Mouse (Mus musculus): Measurements from ENCODE around the gene Psors1c2. TPM values are rescaled to one million over a fixed set of nuclear protein-coding genes. Genes with fewer than 3 reads are reported as not detected.

Psors1c2 gene
- polyA plus RNA-seq (2011; ENCODE audit: insufficient read length, low read depth, missing spikeins) = 0.63 TPM in 1 of 2 replicates, not detected in the other

- no peak for TF ChIP-seq CTCF (IDR thresholded peaks at IDR 0.05; ENCODE audit: borderline replicate concordance, insufficient read depth, low read length)
- no peak for TF ChIP-seq POLR2A (IDR thresholded peaks at IDR 0.05; ENCODE audit: low read depth, low read length)
- H3K4me3 ChIP-seq (ENCODE audit: insufficient read depth, low read length) = no peak within 1 kb of the TSS
- no peak within 1 kb of the TSS for H3K27ac ChIP-seq (ENCODE audit: insufficient read depth, low read length)
- no peaks in the 10 kb centered on the region for H3K4me1 ChIP-seq (ENCODE audit: control insufficient read depth, insufficient read depth, low read length)
Observed at GRCm38 (mm10) chr17:35532901-35533300, at the start of gene Psors1c2. Gene Psors1c2 (plus strand): TSS chr17:35533201.

- no peak overlapping the region for H3K27ac ChIP-seq (ENCODE audit: insufficient read depth, low read length)
- no peaks in the 10 kb centered on the region for H3K4me1 ChIP-seq (ENCODE audit: control insufficient read depth, insufficient read depth, low read length)
- peak; percentile 77 for TF ChIP-seq CTCF (IDR thresholded peaks at IDR 0.05; ENCODE audit: borderline replicate concordance, insufficient read depth, low read length)
- TF ChIP-seq POLR2A (IDR thresholded peaks at IDR 0.05; ENCODE audit: low read depth, low read length) = no peak
- no peak overlapping the region for H3K4me3 ChIP-seq (ENCODE audit: insufficient read depth, low read length)
Observed at GRCm38 (mm10) chr17:35484066-35484465, 48.9 kb upstream of the Psors1c2 start.

DNA sequence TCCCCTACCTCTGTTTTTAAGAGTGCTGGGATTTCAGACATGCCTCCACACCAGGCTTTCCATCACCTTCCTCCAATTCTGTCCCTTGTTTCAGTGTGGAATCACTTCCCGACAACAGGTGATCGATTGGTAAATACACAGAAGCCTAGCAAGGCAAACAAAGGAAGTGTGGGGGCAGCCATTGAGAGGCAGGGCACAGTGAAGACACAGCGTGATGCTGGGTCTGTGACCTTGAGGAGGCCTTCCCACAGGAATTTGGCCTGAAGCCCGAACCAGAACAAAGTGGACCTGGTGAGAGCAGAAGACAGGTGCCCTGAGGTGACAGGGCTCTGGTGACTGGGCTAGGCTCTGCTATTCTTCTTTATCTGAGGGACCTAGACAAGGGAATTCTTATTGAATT, 47.3 kb upstream of the Psors1c2 start:
- no peak overlapping the region for H3K4me3 ChIP-seq (ENCODE audit: insufficient read depth, low read length)
- TF ChIP-seq CTCF (IDR thresholded peaks at IDR 0.05; ENCODE audit: borderline replicate concordance, insufficient read depth, low read length) (no peak), POLR2A (IDR thresholded peaks at IDR 0.05; ENCODE audit: low read depth, low read length) (no peak)
- H3K4me1 ChIP-seq (ENCODE audit: control insufficient read depth, insufficient read depth, low read length) = no peaks in the 10 kb centered on the region
- H3K27ac ChIP-seq (ENCODE audit: insufficient read depth, low read length) = no peak overlapping the region

- no peaks in the 10 kb centered on the region for H3K4me1 ChIP-seq (ENCODE audit: control insufficient read depth, insufficient read depth, low read length)
- no peak overlapping the region for H3K4me3 ChIP-seq (ENCODE audit: insufficient read depth, low read length)
- TF ChIP-seq CTCF (IDR thresholded peaks at IDR 0.05; ENCODE audit: borderline replicate concordance, insufficient read depth, low read length) = no peak
- TF ChIP-seq POLR2A (IDR thresholded peaks at IDR 0.05; ENCODE audit: low read depth, low read length) = no peak
- H3K27ac ChIP-seq (ENCODE audit: insufficient read depth, low read length) = no peak overlapping the region
Observed at GRCm38 (mm10) chr17:35486726-35487125, 46.3 kb upstream of the Psors1c2 start.

GRCm38 (mm10) chr17:35488041-35488440, 45.0 kb upstream of the Psors1c2 start:
- no peak overlapping the region for H3K27ac ChIP-seq (ENCODE audit: insufficient read depth, low read length)

DNA sequence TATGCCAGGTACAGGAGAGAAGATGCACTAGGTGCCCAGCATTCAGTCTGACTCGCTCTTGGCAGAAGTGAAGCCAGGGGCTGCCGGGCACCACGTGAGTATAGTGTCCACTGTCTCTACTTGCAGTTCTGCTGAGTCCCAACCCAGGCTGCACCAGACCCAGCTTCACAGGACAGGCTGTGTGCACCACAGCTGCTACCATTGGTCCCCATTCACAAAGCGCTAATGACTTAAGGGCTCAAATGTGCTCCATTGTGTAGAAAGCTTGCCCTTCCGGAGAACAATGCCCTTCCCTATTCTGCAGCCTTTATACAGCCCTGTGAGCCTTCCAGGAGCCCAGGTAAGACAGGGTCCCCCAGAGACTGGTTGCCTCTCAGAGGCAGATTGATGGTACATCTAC, 42.7 kb upstream of the Psors1c2 start:
- H3K4me3 ChIP-seq (ENCODE audit: insufficient read depth, low read length) = no peak overlapping the region
- TF ChIP-seq CTCF (IDR thresholded peaks at IDR 0.05; ENCODE audit: borderline replicate concordance, insufficient read depth, low read length) = no peak
- no peak for TF ChIP-seq POLR2A (IDR thresholded peaks at IDR 0.05; ENCODE audit: low read depth, low read length)
- no peak overlapping the region for H3K27ac ChIP-seq (ENCODE audit: insufficient read depth, low read length)
- H3K4me1 ChIP-seq (ENCODE audit: control insufficient read depth, insufficient read depth, low read length) = no peaks in the 10 kb centered on the region

More at GRCm38 (mm10) chr17:35488041-35488440, 45.0 kb upstream of the Psors1c2 start:
- no peaks in the 10 kb centered on the region for H3K4me1 ChIP-seq (ENCODE audit: control insufficient read depth, insufficient read depth, low read length)
- TF ChIP-seq CTCF (IDR thresholded peaks at IDR 0.05; ENCODE audit: borderline replicate concordance, insufficient read depth, low read length) (no peak), POLR2A (IDR thresholded peaks at IDR 0.05; ENCODE audit: low read depth, low read length) (no peak)
- no peak overlapping the region for H3K4me3 ChIP-seq (ENCODE audit: insufficient read depth, low read length)

DNA sequence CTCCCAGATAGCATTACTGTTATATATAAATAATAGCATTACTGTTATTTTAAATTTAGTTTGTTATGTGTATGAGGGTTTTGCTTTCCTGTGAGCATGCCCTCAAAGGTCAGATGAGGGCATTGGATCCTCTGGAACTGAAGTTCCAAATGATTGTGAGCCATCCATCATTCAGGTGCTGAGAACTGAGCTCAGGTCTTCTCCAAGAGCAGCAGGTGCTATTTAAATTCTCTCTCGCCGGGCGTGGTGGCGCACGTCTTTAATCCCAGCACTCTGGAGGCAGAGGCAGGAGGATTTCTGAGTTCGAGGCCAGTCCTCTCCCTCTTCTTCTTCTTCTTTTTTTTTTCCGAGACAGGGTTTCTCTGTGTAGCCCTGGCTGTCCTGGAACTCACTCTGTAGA, 35.9 kb upstream of the Psors1c2 start:
- TF ChIP-seq CTCF (IDR thresholded peaks at IDR 0.05; ENCODE audit: borderline replicate concordance, insufficient read depth, low read length) (no peak), POLR2A (IDR thresholded peaks at IDR 0.05; ENCODE audit: low read depth, low read length) (no peak)

GRCm38 (mm10) chr17:35502226-35502625, 30.8 kb upstream of the Psors1c2 start:
- no peak for TF ChIP-seq POLR2A (IDR thresholded peaks at IDR 0.05; ENCODE audit: low read depth, low read length)
- Histone ChIP-seq H3K4me3 (ENCODE audit: insufficient read depth, low read length) (no peak overlapping the region), H3K4me1 (ENCODE audit: control insufficient read depth, insufficient read depth, low read length) (no peaks in the 10 kb centered on the region), H3K27ac (ENCODE audit: insufficient read depth, low read length) (no peak overlapping the region)

More for the DNA sequence above, 35.9 kb upstream of the Psors1c2 start:
- Histone ChIP-seq H3K4me3 (ENCODE audit: insufficient read depth, low read length) (no peak overlapping the region), H3K27ac (ENCODE audit: insufficient read depth, low read length) (no peak overlapping the region), H3K4me1 (ENCODE audit: control insufficient read depth, insufficient read depth, low read length) (no peaks in the 10 kb centered on the region)

- Histone ChIP-seq H3K4me1 (ENCODE audit: control insufficient read depth, insufficient read depth, low read length) (no peaks in the 10 kb centered on the region), H3K4me3 (ENCODE audit: insufficient read depth, low read length) (no peak overlapping the region), H3K27ac (ENCODE audit: insufficient read depth, low read length) (no peak overlapping the region)
- TF ChIP-seq CTCF (IDR thresholded peaks at IDR 0.05; ENCODE audit: borderline replicate concordance, insufficient read depth, low read length) (no peak), POLR2A (IDR thresholded peaks at IDR 0.05; ENCODE audit: low read depth, low read length) (no peak)
Observed at GRCm38 (mm10) chr17:35502762-35503161, 30.2 kb upstream of the Psors1c2 start.

DNA sequence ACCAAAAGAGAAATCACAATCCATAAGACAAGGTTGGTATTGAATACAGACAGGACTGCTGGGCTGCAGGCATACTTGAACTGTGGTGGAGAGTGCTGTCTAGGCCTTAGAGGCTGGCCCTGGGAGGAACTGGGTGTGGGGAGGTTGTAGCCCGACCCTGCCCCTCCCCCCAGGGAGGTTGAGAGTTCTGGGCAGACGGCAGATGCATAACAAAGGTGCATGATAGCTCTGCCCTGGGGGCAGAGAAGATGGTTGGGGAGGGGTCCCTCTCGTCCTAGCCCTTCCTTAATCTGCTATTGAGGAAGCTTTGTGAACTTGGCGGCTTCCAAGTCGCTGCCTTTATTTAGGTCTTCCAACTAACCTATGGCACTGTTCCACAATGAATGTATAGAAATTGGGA, 29.2 kb upstream of the Psors1c2 start:
- Histone ChIP-seq H3K4me1 (ENCODE audit: control insufficient read depth, insufficient read depth, low read length) (no peaks in the 10 kb centered on the region), H3K27ac (ENCODE audit: insufficient read depth, low read length) (no peak overlapping the region), H3K4me3 (ENCODE audit: insufficient read depth, low read length) (no peak overlapping the region)
- no peak for TF ChIP-seq POLR2A (IDR thresholded peaks at IDR 0.05; ENCODE audit: low read depth, low read length)
- TF ChIP-seq CTCF (IDR thresholded peaks at IDR 0.05; ENCODE audit: borderline replicate concordance, insufficient read depth, low read length) = no peak
